8 mouse cellular contexts compared by ENCODE assay signal in genomic region chr2:157039900-157040648, GRCm38 (mm10). TPM values are rescaled to one million over a fixed set of nuclear protein-coding genes. Genes with fewer than 3 reads are reported as not detected.
DNase-seq lines count a peak whose midpoint lies in the region; ATAC-seq and TF ChIP-seq lines count a peak whose summit lies in the region.
"Had no signal": no experiment of that assay in that cellular context is flagged by ENCODE, and none has a peak within 500 bp of the region (broad histone marks: within the 10 kb centered on the region; RNA-seq: fewer than 3 reads in every experiment).

No protein-coding gene starts in this region.

- H3K4me1 ChIP-seq in forebrain, embryonic 16.5 days (replicated peaks; ENCODE audit: control insufficient read depth, insufficient read depth, low read length): peaks cover 6% of the 10 kb centered on the region
- no peaks in the 10 kb centered on the region for H3K4me1 ChIP-seq in midbrain, postnatal 0 days (ENCODE audit: insufficient read depth, low read length)

- H3K27me3 ChIP-seq in forebrain, embryonic 16.5 days (replicated peaks; ENCODE audit: control insufficient read depth, insufficient read depth, low read length): no peaks in the 10 kb centered on the region
- no peaks in the 10 kb centered on the region for H3K27me3 ChIP-seq in midbrain, postnatal 0 days (ENCODE audit: insufficient read depth, low read length)

- H3K36me3 ChIP-seq in forebrain, embryonic 16.5 days (ENCODE audit: control insufficient read depth, insufficient read depth): peaks cover 24% of the 10 kb centered on the region
- peaks cover 57% of the 10 kb centered on the region for H3K36me3 ChIP-seq in midbrain, postnatal 0 days (ENCODE audit: insufficient read depth, low read length)

- WGBS in forebrain, embryonic 16.5 days: 87% methylated on average over 50 of the region's 50 CpGs
- WGBS in midbrain, postnatal 0 days: 88% methylated on average over 50 of the region's 50 CpGs

- H3K27ac ChIP-seq in layer of hippocampus, adult 2 months: peak overlapping the region; percentile 5; the same call in 1 of the 2 replicates
- H3K27ac ChIP-seq in forebrain, embryonic 16.5 days (ENCODE audit: low read length): no peak overlapping the region
- no peak overlapping the region; the same call in 1 of the 2 replicates for H3K27ac ChIP-seq in midbrain, postnatal 0 days (ENCODE audit: low read depth, low read length)

- H3K9me3 ChIP-seq in forebrain, embryonic 16.5 days (ENCODE audit: control insufficient read depth, low read length): no peaks in the 10 kb centered on the region
- H3K9me3 ChIP-seq in midbrain, postnatal 0 days (ENCODE audit: low read length): no peaks in the 10 kb centered on the region

- H3K9ac ChIP-seq in forebrain, embryonic 16.5 days (replicated peaks; ENCODE audit: low read depth, low read length): no peak overlapping the region
- H3K9ac ChIP-seq in midbrain, postnatal 0 days (replicated peaks; ENCODE audit: low read length, poor library complexity, severe bottlenecking): no peak overlapping the region

- no peak overlapping the region for H3K4me3 ChIP-seq in layer of hippocampus, adult 2 months
- H3K4me3 ChIP-seq in forebrain, embryonic 16.5 days (replicated peaks; ENCODE audit: low read length): no peak overlapping the region
- H3K4me3 ChIP-seq in midbrain, postnatal 0 days (ENCODE audit: low read depth, low read length): no peak overlapping the region

- H3K4me2 ChIP-seq in forebrain, embryonic 16.5 days (ENCODE audit: low read length): no peak overlapping the region
- no peak overlapping the region for H3K4me2 ChIP-seq in midbrain, postnatal 0 days (ENCODE audit: low read depth, low read length, poor library complexity, severe bottlenecking)

- no peak for DNase-seq in layer of hippocampus, adult 2 months (ENCODE audit: low spot score in 2 of 2)
- DNase-seq in layer of hippocampus, adult 18-20 months (ENCODE audit: low spot score in 2 of 2): no peak
- peak; percentile 56 for DNase-seq in adrenal gland, postnatal 10 days
- peak; percentile 75 for DNase-seq in midbrain, postnatal 0 days (ENCODE audit: low spot score)
- no peak for DNase-seq in urinary bladder, postnatal 36 days (ENCODE audit: low spot score in 2 of 2)
- DNase-seq in urinary bladder, adult 18-20 months (ENCODE audit: low spot score in 2 of 2): no peak

- peak; percentile 45 for ATAC-seq in forebrain, embryonic 16.5 days
- peak; percentile 56; the same call in 1 of the 2 replicates for ATAC-seq in midbrain, postnatal 0 days (ENCODE audit: low FRiP score)

- TF ChIP-seq CTCF in layer of hippocampus, adult 2 months (conservative IDR thresholded peaks at IDR 0.05): peak; percentile 61
- TF ChIP-seq CTCF in midbrain, postnatal 0 days (IDR thresholded peaks at IDR 0.05): peak; percentile 42

RNA-seq across cellular contexts. Expression of gene Dsn1, which starts 33.1 kb away (rescaled TPM):
- 1 to 10 TPM; 2.8 to 3.7 TPM for total RNA-seq in layer of hippocampus, adult 2 months (2021)
- total RNA-seq in layer of hippocampus, adult 18-20 months (2021): 1 to 10 TPM; 2.7 to 4.3 TPM
- 10 to 100 TPM in 1 of 2 experiments, 1 to 10 TPM in 1; 9.2 to 12.8 TPM for total RNA-seq in adrenal gland, postnatal 10 days (2021)
- polyA plus RNA-seq in forebrain, embryonic 16.5 days (2015; fragmentation: Nextera tagmentation; extraction: Ambion mirVana): 20.3 and 22.8 TPM in 2 replicates
- total RNA-seq in midbrain, postnatal 0 days (2014; rRNA removed): 5.3 and 8.8 TPM in 2 replicates
- 7.2 and 7.8 TPM in 2 replicates for polyA plus RNA-seq in midbrain, postnatal 0 days (2015; fragmentation: Nextera tagmentation; extraction: Ambion mirVana)

RNA-seq across cellular contexts. Expression of gene Soga1, which starts 39.0 kb away (rescaled TPM):
- total RNA-seq in layer of hippocampus, adult 2 months (2021): 10 to 100 TPM; 31.4 to 36.3 TPM
- total RNA-seq in layer of hippocampus, adult 18-20 months (2021): 10 to 100 TPM; 32.4 to 34.1 TPM
- 10 to 100 TPM; 30.3 to 35.9 TPM for total RNA-seq in adrenal gland, postnatal 10 days (2021)
- 4.7 and 5.8 TPM in 2 replicates for polyA plus RNA-seq in forebrain, embryonic 16.5 days (2015; fragmentation: Nextera tagmentation; extraction: Ambion mirVana)
- 122 and 132 TPM in 2 replicates for total RNA-seq in midbrain, postnatal 0 days (2014; rRNA removed)
- 2.8 and 3.9 TPM in 2 replicates for polyA plus RNA-seq in midbrain, postnatal 0 days (2015; fragmentation: Nextera tagmentation; extraction: Ambion mirVana)

RNA-seq across cellular contexts. Expression of gene Tldc2, which starts 46.8 kb away (rescaled TPM):
- total RNA-seq in layer of hippocampus, adult 2 months (2021): not detected
- not detected for total RNA-seq in layer of hippocampus, adult 18-20 months (2021)
- not detected for total RNA-seq in adrenal gland, postnatal 10 days (2021)
- polyA plus RNA-seq in forebrain, embryonic 16.5 days (2015; fragmentation: Nextera tagmentation; extraction: Ambion mirVana): not detected in 2 replicates
- not detected in 2 replicates for total RNA-seq in midbrain, postnatal 0 days (2014; rRNA removed)
- not detected in 2 replicates for polyA plus RNA-seq in midbrain, postnatal 0 days (2015; fragmentation: Nextera tagmentation; extraction: Ambion mirVana)
- total RNA-seq: liver, adult 2 months had no signal
- polyA plus RNA-seq: liver, adult 2 months had no signal

RNA-seq across cellular contexts. Expression of gene Ndrg3, which starts 48.2 kb away (rescaled TPM):
- total RNA-seq in layer of hippocampus, adult 2 months (2021): 100 to 1,000 TPM; 416 to 430 TPM
- 100 to 1,000 TPM; 416 to 432 TPM for total RNA-seq in layer of hippocampus, adult 18-20 months (2021)
- 10 to 100 TPM; 51.3 to 59.2 TPM for total RNA-seq in adrenal gland, postnatal 10 days (2021)
- 150 and 152 TPM in 2 replicates for polyA plus RNA-seq in forebrain, embryonic 16.5 days (2015; fragmentation: Nextera tagmentation; extraction: Ambion mirVana)
- total RNA-seq in midbrain, postnatal 0 days (2014; rRNA removed): 141 and 178 TPM in 2 replicates
- polyA plus RNA-seq in midbrain, postnatal 0 days (2015; fragmentation: Nextera tagmentation; extraction: Ambion mirVana): 160 and 169 TPM in 2 replicates

Comparison
In these comparisons a context has a peak if more than half of its experiments do, and no peak if none do; other contexts are left out.
1. DNase-seq: peak in adrenal gland, postnatal 10 days (single experiment) and midbrain, postnatal 0 days (single experiment); none in layer of hippocampus, adult 2 months (0 of 2), layer of hippocampus, adult 18-20 months (0 of 2), urinary bladder, postnatal 36 days (0 of 2) and urinary bladder, adult 18-20 months (0 of 2).